Mouse (Mus musculus): ENCODE measurements around the gene Ccr6.

- TF ChIP-seq CTCF (IDR thresholded peaks at IDR 0.05; ENCODE audit: extremely low read depth, insufficient read depth, low read length) = no peak
- TF ChIP-seq POLR2A (IDR thresholded peaks at IDR 0.05; ENCODE audit: extremely low read depth, insufficient read depth, low read length) = no peak
Observed at GRCm38 (mm10) chr17:8289993-8290679, 54.3 kb downstream of the Ccr6 start.

Measured in cortical plate, adult 2 months (tissue).